Mouse (Mus musculus) c-Kit-positive CD71-positive TER-119-positive erythroid progenitor cells, embryonic 14.5 days (primary cell): ENCODE data around the gene Ints1.
A peak's percentile ranks its signal among the peaks of the same experiment; 100 is the strongest.

Experiments
- DNase-seq: peaks from one replicate; pipeline ENCODE4 v3.0.0-alpha.2; 2013; ENCODE audit warnings: low spot score

Gene Ints1

GRCm38 (mm10) chr5:139799801-139800590 lies 24.5 kb upstream of the Ints1 start:
- DNase-seq = no peak

- DNase-seq = no peak
Measured at GRCm38 (mm10) chr5:139799041-139799440, 23.6 kb upstream of the Ints1 start.

DNA sequence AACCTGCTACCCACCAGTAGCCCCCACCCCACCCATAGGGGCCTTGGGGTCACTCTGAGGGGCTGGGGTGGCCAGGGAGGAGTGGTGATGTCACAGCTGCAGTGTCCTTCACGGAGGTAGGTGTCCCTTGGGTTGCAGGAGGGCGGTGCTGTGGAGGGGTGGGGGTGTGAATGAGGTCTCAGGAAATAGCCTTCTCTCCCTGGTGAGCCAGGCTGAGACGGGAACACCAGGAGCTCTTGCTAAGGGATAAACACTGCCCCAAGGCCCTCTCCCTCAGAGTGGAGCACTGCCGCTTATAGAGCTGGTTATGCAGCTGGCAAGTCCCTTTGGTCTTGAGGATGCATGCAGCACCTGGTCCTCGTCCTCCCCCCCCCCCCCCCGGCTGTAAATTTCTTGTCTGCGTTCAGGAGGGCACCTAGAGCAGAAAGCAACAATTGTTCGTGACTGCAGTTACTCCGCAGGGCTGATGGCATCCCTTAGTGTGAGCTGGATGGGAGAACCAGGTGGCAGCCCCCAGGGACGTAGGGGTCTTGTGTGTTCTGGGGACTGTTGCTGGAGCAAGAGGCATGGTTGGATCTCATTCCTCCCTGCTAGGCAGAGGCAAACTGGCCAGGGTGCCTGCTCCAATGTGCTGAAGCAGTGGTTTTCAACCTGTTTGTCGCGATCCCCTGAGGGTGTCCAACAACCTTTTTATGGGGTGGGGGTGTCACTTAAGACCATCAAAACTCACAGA lies 22.9 kb upstream of the Ints1 start:
- no peak for DNase-seq

- DNase-seq = no peak
Measured at GRCm38 (mm10) chr5:139797473-139798167, 22.1 kb upstream of the Ints1 start.

- DNase-seq = no peak
Measured at GRCm38 (mm10) chr5:139796900-139797299, 21.4 kb upstream of the Ints1 start.

DNA sequence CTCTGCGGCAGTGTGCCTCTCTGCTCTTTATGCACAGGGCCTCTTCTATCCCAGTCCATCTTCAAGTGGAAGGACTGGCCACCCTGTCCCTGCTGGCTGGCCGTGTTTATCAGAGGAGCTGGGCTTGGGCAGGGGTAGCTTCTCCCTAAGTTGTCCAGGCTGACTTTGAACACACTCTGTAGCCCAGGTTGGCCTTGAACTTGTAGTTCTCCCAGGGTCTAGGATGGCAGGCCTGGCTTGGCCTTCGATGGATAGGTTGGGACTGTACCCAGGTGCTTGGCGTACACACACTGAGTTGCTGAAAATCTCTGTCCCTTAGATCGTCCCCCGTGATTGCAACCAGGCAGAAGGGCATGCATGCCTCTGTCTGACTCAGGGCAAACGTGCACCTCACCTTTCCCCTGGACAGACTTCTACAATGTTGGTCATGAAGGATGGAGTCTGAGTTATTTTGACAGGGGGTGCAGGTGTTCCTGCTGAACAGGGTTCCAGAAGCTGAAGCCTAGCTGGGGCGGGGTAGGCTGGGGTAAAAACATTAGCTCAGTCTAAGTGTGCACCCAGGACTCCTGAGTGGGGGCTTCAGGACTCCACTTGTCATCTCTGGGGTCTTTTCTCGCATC lies 20.6 kb upstream of the Ints1 start:
- DNase-seq = no peak

DNA sequence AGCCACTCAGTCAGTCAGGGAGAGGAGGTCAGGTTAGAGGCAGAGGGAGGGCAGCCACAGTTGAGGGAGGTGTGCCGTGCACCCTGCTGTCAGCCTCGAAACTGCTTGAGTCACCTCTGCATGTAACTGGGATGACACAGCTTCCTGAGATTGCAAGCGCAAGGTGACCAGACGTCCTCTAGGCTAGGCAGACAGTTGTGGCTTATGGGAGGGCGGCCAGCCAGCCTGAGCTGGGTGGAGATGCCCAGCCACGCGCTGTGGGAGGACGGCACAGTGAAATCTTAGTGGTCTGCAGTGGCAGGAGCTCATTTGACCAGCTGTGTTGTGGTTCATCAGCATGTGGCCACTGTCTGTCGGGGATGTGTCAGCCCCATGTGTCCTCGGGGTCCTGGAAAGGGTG lies 19.5 kb upstream of the Ints1 start:
- no peak for DNase-seq

- DNase-seq = no peak
Measured at GRCm38 (mm10) chr5:139794137-139794536, 18.7 kb upstream of the Ints1 start.

DNA sequence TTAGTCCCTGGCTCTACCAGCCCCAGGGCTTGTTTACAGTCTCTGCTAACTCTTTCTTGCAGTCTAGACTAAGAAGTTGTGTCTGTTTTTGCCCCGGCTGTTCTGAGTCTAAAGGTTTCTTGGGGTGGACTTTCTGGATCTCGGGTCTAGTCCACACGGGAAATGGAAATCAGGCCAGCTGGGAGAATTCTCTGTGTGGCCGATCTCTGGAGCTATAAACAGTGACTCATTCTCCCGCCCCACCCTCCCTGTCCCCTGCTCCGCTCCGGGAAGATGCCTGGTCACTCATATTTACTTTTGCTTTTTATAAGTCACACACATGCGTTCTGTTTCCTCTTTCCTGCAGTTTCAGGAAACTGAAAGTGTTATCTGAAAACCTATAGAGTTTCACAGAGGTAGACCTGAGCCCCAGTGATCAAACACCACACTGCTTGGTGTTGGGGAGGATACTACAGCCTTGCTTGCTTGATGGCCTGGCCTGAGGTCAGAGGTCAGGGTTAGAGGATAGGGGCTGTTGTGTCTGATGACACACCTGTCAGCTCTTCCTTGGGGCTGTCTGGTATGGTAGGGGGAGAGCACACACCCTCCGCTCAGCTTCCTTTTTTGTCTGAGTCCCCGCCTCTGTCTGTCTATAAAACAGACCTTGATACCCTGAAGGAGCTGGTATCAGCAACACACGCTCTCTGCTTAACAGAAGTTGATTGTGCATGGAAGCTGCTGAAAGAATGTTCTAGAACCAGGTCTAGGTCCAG lies 18.0 kb upstream of the Ints1 start:
- DNase-seq = no peak

GRCm38 (mm10) chr5:139792966-139793337 lies 17.5 kb upstream of the Ints1 start:
- no peak for DNase-seq

DNA sequence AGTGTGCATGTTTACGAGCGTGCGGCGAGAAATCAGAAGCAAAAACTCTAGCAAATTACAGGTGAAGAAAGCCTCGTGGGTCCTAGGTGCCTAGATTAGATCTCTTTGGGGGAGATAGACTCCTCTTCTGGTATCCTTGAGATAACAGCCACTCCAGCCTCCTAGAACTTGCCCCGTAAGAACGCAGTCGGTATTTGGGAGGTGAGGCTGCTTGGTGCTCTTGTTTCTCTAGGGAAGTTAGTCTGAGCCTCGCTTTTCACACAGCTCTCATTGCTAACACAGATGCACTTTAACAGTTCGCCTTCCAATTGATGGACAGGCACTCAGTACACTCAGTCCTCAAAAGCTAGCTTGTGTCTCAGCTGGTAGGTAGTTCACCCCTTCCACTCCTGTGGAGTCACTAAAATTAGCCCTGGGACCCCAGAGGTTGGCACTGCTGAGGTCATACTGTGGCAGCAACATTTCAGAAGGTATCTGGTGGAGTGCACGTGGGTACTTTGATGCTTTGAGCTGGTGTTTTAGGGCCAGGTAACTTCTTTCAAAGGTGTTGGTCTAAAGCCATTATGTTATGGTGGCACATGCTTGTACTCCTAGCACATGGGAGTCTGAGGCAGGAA lies 16.8 kb upstream of the Ints1 start:
- DNase-seq = no peak

GRCm38 (mm10) chr5:139791227-139792158 lies 16.0 kb upstream of the Ints1 start, which contains the start of gene Mafk:
Mafk (plus strand) TSS chr5:139791513.
- peak; percentile 98 for DNase-seq

DNA sequence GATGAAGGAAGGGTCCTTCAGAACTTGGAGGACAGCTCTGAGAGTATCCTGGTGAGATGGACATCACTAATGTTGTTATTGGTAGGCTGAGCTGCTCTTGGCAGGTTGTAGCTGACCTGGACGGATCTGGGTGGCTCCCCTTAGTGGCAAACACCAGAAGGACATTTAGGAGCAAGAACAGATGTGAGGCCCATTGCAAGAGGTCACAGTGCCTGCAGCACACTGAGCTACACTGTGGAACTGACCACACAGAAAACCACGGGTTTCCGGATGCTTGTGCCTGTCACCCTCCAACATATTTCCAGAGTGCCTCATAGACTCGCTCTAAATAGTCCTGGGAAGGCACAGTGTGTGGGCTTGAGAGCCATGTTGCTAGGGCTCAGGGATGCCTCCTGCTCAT lies 14.0 kb upstream of the Ints1 start:
- DNase-seq = no peak

- no peak for DNase-seq
Measured at GRCm38 (mm10) chr5:139781406-139781805, 5.9 kb upstream of the Ints1 start.

DNA sequence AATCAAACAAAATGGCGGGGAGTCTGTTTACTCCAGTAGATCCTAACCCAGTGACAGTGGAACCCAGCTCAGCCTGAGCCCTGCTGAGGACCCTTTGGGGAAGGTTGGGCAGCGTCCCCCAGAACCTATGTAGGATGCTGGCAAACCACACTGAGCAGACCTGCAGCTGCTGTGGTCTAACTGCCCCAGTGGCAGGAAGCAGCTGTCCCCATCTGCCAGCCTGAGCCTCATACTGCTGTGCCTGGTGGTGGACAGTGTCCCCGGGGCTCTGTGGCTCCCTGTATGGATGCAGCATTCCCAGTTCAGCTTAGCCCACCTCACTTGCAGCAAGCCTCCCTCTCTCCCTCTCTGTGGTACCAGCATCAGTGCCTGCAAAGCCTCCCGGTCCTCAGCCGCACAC lies 1.5 kb upstream of the Ints1 start:
- DNase-seq = no peak

- no peak for DNase-seq
Measured at GRCm38 (mm10) chr5:139768216-139768615, 7.3 kb downstream of the Ints1 start.

GRCm38 (mm10) chr5:139764296-139764695 lies 11.2 kb downstream of the Ints1 start:
- peak; percentile 44 for DNase-seq

DNA sequence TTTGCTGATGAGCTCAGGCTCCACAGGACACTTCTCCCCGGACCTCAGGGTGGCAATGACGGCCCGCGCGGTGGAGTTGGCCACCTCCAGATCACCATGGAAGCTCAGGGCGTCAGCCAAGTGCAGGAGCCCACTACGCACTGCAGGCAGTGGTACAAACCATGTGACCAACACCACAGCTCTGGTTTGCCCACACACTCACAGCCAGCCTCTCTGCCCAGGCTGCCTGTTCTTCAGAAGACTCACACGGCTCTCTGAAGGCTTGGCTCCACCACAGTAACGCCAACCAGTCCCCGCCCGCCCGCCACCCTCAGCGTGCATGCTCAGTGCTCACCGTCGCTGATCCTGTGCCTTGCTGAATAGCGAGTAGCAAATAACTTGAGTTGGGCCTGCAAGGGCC lies 17.4 kb downstream of the Ints1 start:
- no peak for DNase-seq

GRCm38 (mm10) chr5:139756586-139756985 lies 18.9 kb downstream of the Ints1 start:
- no peak for DNase-seq

- no peak for DNase-seq
Measured at GRCm38 (mm10) chr5:139756135-139756534, 19.3 kb downstream of the Ints1 start.
